In the genomic region with DNA sequence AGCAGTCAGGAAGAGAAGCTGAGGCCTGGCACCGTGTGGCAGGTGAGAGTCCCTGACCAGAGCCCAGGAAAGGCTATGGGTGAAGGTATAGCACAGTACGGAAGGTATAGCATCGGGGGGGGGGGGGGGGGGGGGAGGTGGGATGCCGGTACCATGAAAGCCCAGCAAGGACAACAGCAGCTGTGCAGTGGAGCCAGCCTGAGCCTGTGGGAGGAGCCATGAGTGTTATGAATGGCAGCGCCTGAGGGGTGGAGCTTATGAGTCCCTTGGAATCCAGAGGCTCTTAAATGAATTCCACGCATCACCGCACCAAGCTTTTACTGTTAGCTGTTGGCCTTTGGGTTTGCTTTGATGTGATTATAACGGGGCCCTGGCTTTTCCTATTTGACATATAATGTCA, we compare ENCODE assay signal across 11 mouse cellular contexts.
DNase-seq lines count a peak whose midpoint lies in the region; ATAC-seq lines count a peak whose summit lies in the region.
"Had no signal": no experiment of that assay in that cellular context is flagged by ENCODE, and none has a peak within 500 bp of the region (broad histone marks: within the 10 kb centered on the region; RNA-seq: fewer than 3 reads in every experiment).

No protein-coding gene starts in this region.

- H3K9ac ChIP-seq in hindbrain, embryonic 16.5 days (ENCODE audit: low read depth, low read length), result no peak overlapping the region
- H3K9ac ChIP-seq in midbrain, embryonic 13.5 days (replicated peaks), result no peak overlapping the region
- H3K9ac ChIP-seq: embryonic facial prominence, embryonic 12.5 days; stomach, embryonic 15.5 days had no signal

- no peaks in the 10 kb centered on the region for H3K27me3 ChIP-seq in hindbrain, embryonic 10.5 days (ENCODE audit: insufficient read depth, poor library complexity, severe bottlenecking)
- H3K27me3 ChIP-seq in hindbrain, embryonic 16.5 days (replicated peaks; ENCODE audit: control insufficient read depth, insufficient read depth, low read length), result no peaks in the 10 kb centered on the region
- no peaks in the 10 kb centered on the region for H3K27me3 ChIP-seq in midbrain, embryonic 13.5 days
- H3K27me3 ChIP-seq: embryonic facial prominence, embryonic 12.5 days; stomach, embryonic 15.5 days had no signal

- ATAC-seq in hindbrain, embryonic 16.5 days, result no peak
- peak; percentile 51 for ATAC-seq in midbrain, embryonic 13.5 days

- 48% methylated on average over 7 of the region's 8 CpGs for WGBS in hindbrain, embryonic 10.5 days
- 39% methylated on average over 5 of the region's 8 CpGs for WGBS in hindbrain, embryonic 16.5 days
- 31% methylated on average over 7 of the region's 8 CpGs for WGBS in midbrain, embryonic 13.5 days

- DNase-seq in hindbrain, embryonic 10.5 days (ENCODE audit: low spot score), result peak; percentile 43
- DNase-seq in embryo, embryonic 11.5 days (ENCODE audit: low read depth, low spot score), result peak; percentile 20
- DNase-seq in kidney, adult 8-10 months, result peak; percentile 50 to 59
- no peak for DNase-seq in gastrocnemius, postnatal 25 days
- DNase-seq in frontal cortex, postnatal 14 days (ENCODE audit: low spot score in 2 of 2), result no peak
- DNase-seq in yolk sac, embryonic 10.5 days (ENCODE audit: low spot score), result no peak
- DNase-seq: right cerebral cortex, adult 18-20 months had no signal

- no peak overlapping the region for H3K4me3 ChIP-seq in hindbrain, embryonic 10.5 days
- no peak overlapping the region for H3K4me3 ChIP-seq in hindbrain, embryonic 16.5 days (ENCODE audit: low read length)
- no peak overlapping the region for H3K4me3 ChIP-seq in midbrain, embryonic 13.5 days (replicated peaks)
- H3K4me3 ChIP-seq: embryonic facial prominence, embryonic 12.5 days; stomach, embryonic 15.5 days had no signal

- no peak overlapping the region for H3K4me2 ChIP-seq in hindbrain, embryonic 16.5 days (ENCODE audit: low read length)
- no peak overlapping the region for H3K4me2 ChIP-seq in midbrain, embryonic 13.5 days (replicated peaks)
- H3K4me2 ChIP-seq: embryonic facial prominence, embryonic 12.5 days; stomach, embryonic 15.5 days had no signal

- peaks cover 37% of the 10 kb centered on the region for H3K36me3 ChIP-seq in hindbrain, embryonic 10.5 days
- H3K36me3 ChIP-seq in hindbrain, embryonic 16.5 days (ENCODE audit: control insufficient read depth, insufficient read depth, low read length), result no peaks in the 10 kb centered on the region
- H3K36me3 ChIP-seq in midbrain, embryonic 13.5 days, result peaks cover 17% of the 10 kb centered on the region
- H3K36me3 ChIP-seq: stomach, embryonic 15.5 days had no signal

- no peaks in the 10 kb centered on the region for H3K9me3 ChIP-seq in hindbrain, embryonic 10.5 days
- no peaks in the 10 kb centered on the region for H3K9me3 ChIP-seq in hindbrain, embryonic 16.5 days (ENCODE audit: control insufficient read depth, low read length)
- 0 out of 2 replicates have a peak, but pooled peaks cover 2% of the 10 kb centered on the region for H3K9me3 ChIP-seq in midbrain, embryonic 13.5 days
- H3K9me3 ChIP-seq: embryonic facial prominence, embryonic 12.5 days; stomach, embryonic 15.5 days had no signal

- 0 out of 2 replicates have a peak overlapping the region, but pooled peaks have one; percentile 23 for H3K27ac ChIP-seq in hindbrain, embryonic 10.5 days
- H3K27ac ChIP-seq in hindbrain, embryonic 16.5 days (ENCODE audit: low read depth, low read length), result no peak overlapping the region
- H3K27ac ChIP-seq in midbrain, embryonic 13.5 days, result peak overlapping the region; percentile 47; the same call in 1 of the 2 replicates
- H3K27ac ChIP-seq: embryonic facial prominence, embryonic 12.5 days; stomach, embryonic 15.5 days had no signal

- peaks cover 30% of the 10 kb centered on the region for H3K4me1 ChIP-seq in hindbrain, embryonic 10.5 days (replicated peaks)
- H3K4me1 ChIP-seq in hindbrain, embryonic 16.5 days (ENCODE audit: control insufficient read depth, insufficient read depth, low read depth, low read length), result peaks cover 16% of the 10 kb centered on the region
- H3K4me1 ChIP-seq in midbrain, embryonic 13.5 days (replicated peaks), result peaks cover 32% of the 10 kb centered on the region

Comparison
In these comparisons a context has a peak if more than half of its experiments do, and no peak if none do; other contexts are left out.
1. DNase-seq: peak in hindbrain, embryonic 10.5 days (single experiment), embryo, embryonic 11.5 days (single experiment) and kidney, adult 8-10 months (2 of 2); none in gastrocnemius, postnatal 25 days (single experiment), frontal cortex, postnatal 14 days (0 of 2) and yolk sac, embryonic 10.5 days (single experiment).